Mouse (Mus musculus) colon, adult 2 months (tissue): ENCODE measurements around the gene Tmem199. TPM values are rescaled to one million over a fixed set of nuclear protein-coding genes. Genes with fewer than 3 reads are reported as not detected.

Experiments used
- polyA plus RNA-seq: library from polyadenylated mRNA; depleted of rRNA; stranded (reverse); fragments of >200 nt; gene quantifications from 2 replicates; pipeline ENCODE4 v1.2.3, GENCODE M21; 2012; rRNA removed

The Tmem199 gene
- 6.8 and 8.4 TPM in 2 replicates for polyA plus RNA-seq

GRCm38 (mm10) chr11:78512025-78512957 lies at the start of gene Tmem199, which contains the start of gene Poldip2:
Tmem199 (minus strand) TSS chr11:78512172.
Poldip2 (plus strand) TSS chr11:78512193.

GRCm38 (mm10) chr11:78550168-78551058 lies 38.4 kb upstream of the Tmem199 start, which contains the start of gene Tmem97:
Tmem97 (minus strand) TSS chr11:78550777.

GRCm38 (mm10) chr11:78536080-78536689 lies 24.2 kb upstream of the Tmem199 start, which contains the start of the genes Tnfaip1 and Ift20:
Tnfaip1 (minus strand) TSS chr11:78536332.
Ift20 (plus strand) TSS chr11:78536361.

GRCm38 (mm10) chr11:78502909-78503650 lies 8.9 kb downstream of the Tmem199 start, which contains the start of gene Sebox:
Sebox (plus strand) TSS chr11:78503447.

GRCm38 (mm10) chr11:78499004-78499403 lies 13.0 kb downstream of the Tmem199 start, which contains the start of gene Vtn:
Vtn (plus strand) TSS chr11:78499091.

GRCm38 (mm10) chr11:78497544-78498522 lies 14.1 kb downstream of the Tmem199 start, which contains the start of gene Sarm1:
Sarm1 (minus strand) TSS chr11:78497754.

GRCm38 (mm10) chr11:78465568-78466180 lies 46.3 kb downstream of the Tmem199 start, which contains the start of gene Slc46a1:
Slc46a1 (plus strand) TSS chr11:78465697.

Other genes with a start within 250 kb of the Tmem199 start
- 0.22 and 0.34 TPM in 2 replicates for gene BC030499, start 221.3 kb downstream of the Tmem199 start, polyA plus RNA-seq
- 8.6 and 9.4 TPM in 2 replicates for gene Spag5, start 210.6 kb downstream of the Tmem199 start, polyA plus RNA-seq
- gene Aldoc, start 189.2 kb downstream of the Tmem199 start, polyA plus RNA-seq: 16.8 and 18.5 TPM in 2 replicates
- 96.0 and 116 TPM in 2 replicates for gene Pigs, start 183.8 kb downstream of the Tmem199 start, polyA plus RNA-seq
- 90.9 and 94.8 TPM in 2 replicates for gene Unc119, start 168.7 kb downstream of the Tmem199 start, polyA plus RNA-seq
- 0.86 and 1.3 TPM in 2 replicates for gene Foxn1, start 125.6 kb downstream of the Tmem199 start, polyA plus RNA-seq
- 243 and 292 TPM in 2 replicates for gene Slc13a2, start 90.0 kb downstream of the Tmem199 start, polyA plus RNA-seq
- 56.5 and 74.1 TPM in 2 replicates for gene Slc46a1, start 46.5 kb downstream of the Tmem199 start, polyA plus RNA-seq
- gene Sarm1, start 14.4 kb downstream of the Tmem199 start, polyA plus RNA-seq: 0.83 and 1.00 TPM in 2 replicates
- gene Vtn, start 13.1 kb downstream of the Tmem199 start, polyA plus RNA-seq: 2.4 and 6.1 TPM in 2 replicates
- gene Sebox, start 8.7 kb downstream of the Tmem199 start, polyA plus RNA-seq: not detected in 2 replicates
- 37.7 and 42.1 TPM in 2 replicates for gene Poldip2, start within 50 bp of the Tmem199 start, polyA plus RNA-seq
- gene Tnfaip1, start 24.2 kb upstream of the Tmem199 start, polyA plus RNA-seq: 45.7 and 46.7 TPM in 2 replicates
- gene Ift20, start 24.2 kb upstream of the Tmem199 start, polyA plus RNA-seq: 64.5 and 70.4 TPM in 2 replicates
- 45.0 and 66.3 TPM in 2 replicates for gene Tmem97, start 38.6 kb upstream of the Tmem199 start, polyA plus RNA-seq
- 12.3 and 15.7 TPM in 2 replicates for gene Nlk, start 185.2 kb upstream of the Tmem199 start, polyA plus RNA-seq
- gene Ccnq, start 239.6 kb upstream of the Tmem199 start, polyA plus RNA-seq: 32.5 and 38.4 TPM in 2 replicates